Mouse (Mus musculus) cortical plate, adult 2 months (tissue): ENCODE measurements around the gene Serinc4. TPM values are rescaled to one million over a fixed set of nuclear protein-coding genes. Genes with fewer than 3 reads are reported as not detected.
A peak's percentile ranks its signal among the peaks of the same experiment; 100 is the strongest.

Experiments used
- H3K27ac ChIP-seq: fragments of 200-500 bp; 2 replicates; pipeline ENCODE4 v1.5.1; 2012; ENCODE audit warnings: low read length, control low read depth, inconsistent platforms; ENCODE audit not compliant: insufficient read depth
- H3K4me1 ChIP-seq: fragments of 200-500 bp; 2 replicates; pipeline ENCODE4 v1.6.1; 2011; ENCODE audit warnings: low read length; ENCODE audit not compliant: control insufficient read depth, insufficient read depth
- H3K4me3 ChIP-seq: fragments of 200-500 bp; 2 replicates; pipeline ENCODE4 v1.5.1; 2011; ENCODE audit warnings: mild to moderate bottlenecking, low read length, control low read depth; ENCODE audit not compliant: insufficient read depth
- CTCF ChIP-seq: fragments of 200-500 bp; IDR thresholded peaks from 2 replicates; pipeline ENCODE4 v1.5.1; 2011; ENCODE audit warnings: mild to moderate bottlenecking, control low read depth, low read length; ENCODE audit not compliant: insufficient read depth; ENCODE audit errors: extremely low read depth
- POLR2A ChIP-seq: fragments of 200-500 bp; IDR thresholded peaks from 2 replicates; pipeline ENCODE4 v1.6.1; 2011; ENCODE audit warnings: mild to moderate bottlenecking, low read length, control low read depth; ENCODE audit not compliant: insufficient read depth; ENCODE audit errors: extremely low read depth
- polyA plus RNA-seq: library from polyadenylated mRNA; depleted of rRNA; stranded (reverse); fragments of >200 nt; gene quantifications from 2 replicates; pipeline ENCODE4 v1.2.3, GENCODE M21; 2012; rRNA removed

Serinc4 gene
- polyA plus RNA-seq, 1 experiment = 0.69 TPM

DNA sequence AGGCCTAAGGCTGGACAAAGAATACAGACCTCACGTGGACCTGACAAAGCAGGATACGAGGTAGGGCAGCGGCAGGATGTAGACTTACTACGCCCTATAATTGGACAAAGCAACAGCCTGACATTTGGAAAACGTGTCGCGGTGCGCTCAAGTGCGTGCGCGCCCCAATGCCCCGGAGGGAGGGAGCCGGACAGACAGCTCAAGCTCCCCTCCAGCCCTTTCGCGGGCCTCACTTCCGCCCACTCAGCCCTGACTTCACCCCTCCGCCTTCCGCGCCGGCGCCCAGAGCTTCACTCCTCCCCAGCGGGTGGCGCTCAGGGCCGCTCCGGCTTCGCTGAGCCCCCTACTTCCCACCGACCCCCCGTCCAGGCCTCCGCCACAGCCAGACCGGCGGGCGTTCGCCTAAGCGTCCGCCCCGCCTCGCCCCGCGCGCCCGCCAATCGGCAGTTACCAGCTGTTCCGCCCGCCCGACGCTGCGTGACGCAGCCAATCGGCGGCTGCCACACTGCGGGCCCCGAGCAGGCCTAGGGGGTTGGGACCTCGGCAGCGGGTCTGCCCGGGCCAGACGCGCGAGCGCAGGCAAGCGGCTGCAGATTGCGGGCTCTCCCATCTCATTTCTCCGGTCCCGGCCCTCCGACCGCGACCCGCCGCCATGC lies 43.1 kb downstream of the Serinc4 start, which contains the start of the genes Pdia3 and Catsper2:
Gene Pdia3, plus strand, starts transcription at position 389 of the 656 bp plus-strand sequence.
Gene Catsper2, minus strand, starts transcription at position 406 of the 656 bp plus-strand sequence.
- H3K4me1 ChIP-seq = peaks cover 3% of the 10 kb centered on the region; the same call in 1 of the 2 replicates
- peak within 1 kb of the TSS; percentile 93 for H3K4me3 ChIP-seq
- peak within 1 kb of the TSS; percentile 98 for H3K27ac ChIP-seq
- TF ChIP-seq CTCF = no peak
- TF ChIP-seq POLR2A = peak; percentile 79

DNA sequence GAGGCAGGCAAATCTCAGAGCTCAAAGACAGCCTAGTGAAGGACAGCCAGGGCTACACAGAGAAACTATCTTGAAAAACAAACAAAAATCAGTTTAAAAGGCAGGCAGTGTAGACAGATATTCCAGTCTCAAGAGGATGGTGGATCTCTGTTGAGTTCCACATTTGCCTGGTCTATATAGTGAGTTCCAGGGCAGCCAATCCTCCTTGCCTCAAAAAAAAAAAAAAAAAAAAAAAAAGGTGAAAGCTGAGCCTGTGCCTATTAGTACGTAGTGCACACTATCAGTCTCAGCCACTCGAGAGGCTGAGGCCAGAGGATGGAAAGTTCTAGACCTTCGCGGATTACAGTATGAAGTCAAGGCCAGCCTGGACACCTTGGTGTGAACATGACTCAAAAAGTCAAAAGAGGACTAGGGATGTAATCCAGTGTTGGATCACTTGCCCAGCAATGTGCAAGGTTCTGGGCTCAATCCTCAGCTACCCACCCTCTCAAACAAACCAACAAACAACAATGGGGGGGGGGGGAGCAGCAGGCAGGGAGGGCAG lies 43.7 kb downstream of the Serinc4 start:
- peak overlapping the region; percentile 93 for H3K27ac ChIP-seq
- TF ChIP-seq POLR2A (no peak), CTCF (no peak)
- peaks cover 3% of the 10 kb centered on the region; the same call in 1 of the 2 replicates for H3K4me1 ChIP-seq
- H3K4me3 ChIP-seq = peak overlapping the region; percentile 93

GRCm38 (mm10) chr2:121408160-121408559 lies 48.4 kb downstream of the Serinc4 start:
- H3K27ac ChIP-seq = no peak overlapping the region
- no peak for TF ChIP-seq POLR2A
- no peak for TF ChIP-seq CTCF
- no peak overlapping the region for H3K4me3 ChIP-seq
- H3K4me1 ChIP-seq = no peaks in the 10 kb centered on the region; the same call in 1 of the 2 replicates

- TF ChIP-seq CTCF (no peak), POLR2A (no peak)
- Histone ChIP-seq H3K4me1 (no peaks in the 10 kb centered on the region), H3K27ac (no peak overlapping the region)
These were observed 53.3 kb downstream of the Serinc4 start for GRCm38 (mm10) chr2:121403296-121403695.

DNA sequence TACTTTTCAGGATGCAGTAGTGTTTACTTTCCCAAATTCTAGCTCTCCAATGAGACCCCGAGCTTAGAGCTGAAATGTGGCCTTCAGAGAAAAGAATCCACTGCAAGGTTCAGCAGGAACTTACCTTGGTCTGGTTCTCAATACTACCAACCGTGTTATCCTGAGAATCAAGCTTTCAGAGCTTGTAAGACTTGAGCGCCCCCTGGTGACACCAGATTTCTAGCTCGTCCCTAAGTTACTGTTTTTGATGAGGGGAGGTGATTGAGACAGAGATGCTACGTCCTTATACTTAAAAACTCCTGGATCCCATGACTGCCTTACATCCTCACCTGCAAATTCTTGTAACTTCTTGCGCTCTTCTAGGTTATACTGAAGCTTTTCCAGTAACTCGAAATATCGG lies 60.0 kb downstream of the Serinc4 start:
- Histone ChIP-seq H3K4me1 (no peaks in the 10 kb centered on the region; the same call in 1 of the 2 replicates), H3K27ac (no peak overlapping the region), H3K4me3 (no peak overlapping the region)
- peak; percentile 80 for TF ChIP-seq CTCF
- TF ChIP-seq POLR2A = no peak

More at GRCm38 (mm10) chr2:121403296-121403695, 53.3 kb downstream of the Serinc4 start:
- H3K4me3 ChIP-seq = no peak overlapping the region

Other genes with a start within 250 kb of the Serinc4 start
- 63.6 and 64.0 TPM in 2 replicates for gene Trp53bp1, start 185.4 kb downstream of the Serinc4 start, polyA plus RNA-seq
- 246 and 252 TPM in 2 replicates for gene Map1a, start 167.2 kb downstream of the Serinc4 start, polyA plus RNA-seq
- gene Ppip5k1, start 101.4 kb downstream of the Serinc4 start, polyA plus RNA-seq = 95.8 and 103 TPM in 2 replicates
- 306 and 309 TPM in 2 replicates for gene Ckmt1, start 99.1 kb downstream of the Serinc4 start, polyA plus RNA-seq
- gene Strc, start 69.6 kb downstream of the Serinc4 start, polyA plus RNA-seq = 0.17 and 0.30 TPM in 2 replicates
- 99.2 and 106 TPM in 2 replicates for gene Pdia3, start 43.0 kb downstream of the Serinc4 start, polyA plus RNA-seq
- gene Catsper2, start 43.0 kb downstream of the Serinc4 start, polyA plus RNA-seq = 7.0 and 7.4 TPM in 2 replicates
- gene Ell3, start 12.5 kb downstream of the Serinc4 start, polyA plus RNA-seq = 0.06 and 0.08 TPM in 2 replicates
- 313 and 355 TPM in 2 replicates for gene Serf2, start 7.6 kb downstream of the Serinc4 start, polyA plus RNA-seq
- 26.5 and 29.9 TPM in 2 replicates for gene Hypk, start 3.5 kb downstream of the Serinc4 start, polyA plus RNA-seq
- 28.6 and 29.0 TPM in 2 replicates for gene Mfap1b, start 17.3 kb upstream of the Serinc4 start, polyA plus RNA-seq
- 17.2 and 17.8 TPM in 2 replicates for gene Mfap1a, start 49.9 kb upstream of the Serinc4 start, polyA plus RNA-seq
- gene Wdr76, start 49.9 kb upstream of the Serinc4 start, polyA plus RNA-seq = 2.9 and 3.7 TPM in 2 replicates